Mouse (Mus musculus) E14TG2a.4 (cell line): Measurements from ENCODE around the gene Tasp1.

Source experiments
- CTCF ChIP-seq: conservative IDR thresholded peaks from 2 replicates; pipeline ENCODE4 v1.5.1; 2014; ENCODE audit warnings: low read length
- POU5F1 ChIP-seq: IDR thresholded peaks from 2 replicates; pipeline ENCODE4 v1.6.1; 2014; ENCODE audit warnings: low read length, borderline replicate concordance

GRCm38 (mm10) chr2:140084245-140084644 is 17.6 kb upstream of the Tasp1 start:
- TF ChIP-seq POU5F1 (no peak), CTCF (no peak)
